Mouse (Mus musculus): ENCODE measurements around the gene 6430548M08Rik.

DNA sequence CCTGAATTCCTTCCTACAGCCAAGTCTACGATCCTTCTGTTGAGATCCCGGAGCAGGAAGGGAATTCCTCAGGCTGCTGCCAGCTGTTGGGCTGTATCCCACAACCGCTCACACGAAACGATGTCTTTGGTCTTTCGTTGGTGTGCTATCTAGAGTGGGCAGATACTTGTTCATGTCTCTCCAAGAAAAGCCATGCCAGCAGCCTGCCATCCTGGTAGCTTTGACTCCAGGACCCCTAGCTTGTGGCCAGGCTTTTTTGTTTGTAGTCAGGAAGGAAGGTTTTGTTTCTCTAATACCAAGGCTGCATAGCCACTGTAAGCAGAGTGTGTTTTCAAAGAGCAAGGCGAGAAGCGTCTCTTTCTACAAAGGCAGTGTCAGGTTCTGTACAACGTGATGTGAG, 10.0 kb upstream of the 6430548M08Rik start:
- TF ChIP-seq CTCF (IDR thresholded peaks at IDR 0.05; ENCODE audit: borderline replicate concordance, insufficient read depth, low read length): no peak
- no peak for TF ChIP-seq POLR2A (IDR thresholded peaks at IDR 0.05; ENCODE audit: low read depth, low read length)

Data from embryonic fibroblast, embryonic 13.5 days (primary cell).